Mouse (Mus musculus): Measurements from ENCODE around the gene Vmn1r180. TPM values are rescaled to one million over a fixed set of nuclear protein-coding genes. Genes with fewer than 3 reads are reported as not detected.
"Not testable (repeated sequence)": the region's sequence is repeated elsewhere in the genome, so short reads cannot be mapped to it uniquely, and the experiment has no call there.

Gene Vmn1r180
- not detected in 2 replicates for polyA plus RNA-seq (2014; fragmentation: Nextera tagmentation; extraction: Ambion mirVana)

GRCm38 (mm10) chr7:23950332-23950731 lies at the start of gene Vmn1r180:
Gene Vmn1r180, plus strand, starts transcription at chr7:23950632.
- ATAC-seq (ENCODE audit: low read depth), result no peak
- no peaks in the 10 kb centered on the region for H3K27me3 ChIP-seq (ENCODE audit: control insufficient read depth, insufficient read depth, low read length)
- H3K4me3 ChIP-seq (ENCODE audit: low read depth, low read length), result no peak within 1 kb of the TSS
- H3K27ac ChIP-seq (ENCODE audit: low read depth, low read length), result no peak within 1 kb of the TSS
- H3K9me3 ChIP-seq (ENCODE audit: control insufficient read depth, low read length), result no peaks in the 10 kb centered on the region
- no peaks in the 10 kb centered on the region for H3K4me1 ChIP-seq (ENCODE audit: control insufficient read depth, insufficient read depth, low read length)
- H3K9ac ChIP-seq (replicated peaks; ENCODE audit: low read depth, low read length), result no peak within 1 kb of the TSS
- no peak within 1 kb of the TSS for H3K4me2 ChIP-seq (ENCODE audit: low read depth, low read length)
- H3K36me3 ChIP-seq (ENCODE audit: control insufficient read depth, insufficient read depth, low read length), result no peaks in the 10 kb centered on the region

- H3K9ac ChIP-seq (replicated peaks; ENCODE audit: low read depth, low read length), result no peak within 1 kb of the TSS
- 0 out of 2 replicates have a peak, but pooled peaks cover 3% of the 10 kb centered on the region for H3K9me3 ChIP-seq (ENCODE audit: control insufficient read depth, low read length)
- no peaks in the 10 kb centered on the region for H3K27me3 ChIP-seq (ENCODE audit: control insufficient read depth, insufficient read depth, low read length)
- no peaks in the 10 kb centered on the region for H3K4me1 ChIP-seq (ENCODE audit: control insufficient read depth, insufficient read depth, low read length)
- no peak within 1 kb of the TSS for H3K4me2 ChIP-seq (ENCODE audit: low read depth, low read length)
- H3K4me3 ChIP-seq (ENCODE audit: low read depth, low read length), result no peak within 1 kb of the TSS
- ATAC-seq (ENCODE audit: low read depth), result no peak
- H3K36me3 ChIP-seq (ENCODE audit: control insufficient read depth, insufficient read depth, low read length), result no peaks in the 10 kb centered on the region
- 62% methylated on average over 2 of the region's 2 CpGs for WGBS
- H3K27ac ChIP-seq (ENCODE audit: low read depth, low read length), result no peak within 1 kb of the TSS
Measured at GRCm38 (mm10) chr7:23926678-23927077, 23.8 kb upstream of the Vmn1r180 start, which contains the start of gene Vmn1r179. Gene Vmn1r179, plus strand, starts transcription at chr7:23926978.

GRCm38 (mm10) chr7:23968044-23968443 lies 17.6 kb downstream of the Vmn1r180 start:
- H3K4me2 ChIP-seq (ENCODE audit: low read depth, low read length); H3K4me1 ChIP-seq (ENCODE audit: control insufficient read depth, insufficient read depth, low read length); ATAC-seq (ENCODE audit: low read depth); H3K4me3 ChIP-seq (ENCODE audit: low read depth, low read length); H3K9me3 ChIP-seq (ENCODE audit: control insufficient read depth, low read length); H3K27ac ChIP-seq (ENCODE audit: low read depth, low read length); H3K9ac ChIP-seq (replicated peaks; ENCODE audit: low read depth, low read length); H3K36me3 ChIP-seq (ENCODE audit: control insufficient read depth, insufficient read depth, low read length); H3K27me3 ChIP-seq (ENCODE audit: control insufficient read depth, insufficient read depth, low read length): not testable (repeated sequence)
- 65% methylated on average over 3 of the region's 3 CpGs for WGBS

- H3K4me1 ChIP-seq (ENCODE audit: control insufficient read depth, insufficient read depth, low read length); H3K9me3 ChIP-seq (ENCODE audit: control insufficient read depth, low read length); ATAC-seq (ENCODE audit: low read depth); H3K9ac ChIP-seq (replicated peaks; ENCODE audit: low read depth, low read length); H3K27ac ChIP-seq (ENCODE audit: low read depth, low read length); H3K27me3 ChIP-seq (ENCODE audit: control insufficient read depth, insufficient read depth, low read length); H3K4me3 ChIP-seq (ENCODE audit: low read depth, low read length); H3K4me2 ChIP-seq (ENCODE audit: low read depth, low read length); H3K36me3 ChIP-seq (ENCODE audit: control insufficient read depth, insufficient read depth, low read length): not testable (repeated sequence)
- 86% methylated on average over 9 of the region's 9 CpGs for WGBS
Measured at GRCm38 (mm10) chr7:23974315-23974714, 23.9 kb downstream of the Vmn1r180 start, which contains the start of gene Vmn1r181. Gene Vmn1r181, plus strand, starts transcription at chr7:23974615.

- H3K36me3 ChIP-seq (ENCODE audit: control insufficient read depth, insufficient read depth, low read length), result no peaks in the 10 kb centered on the region
- no peak within 1 kb of the TSS for H3K4me3 ChIP-seq (ENCODE audit: low read depth, low read length)
- H3K4me1 ChIP-seq (ENCODE audit: control insufficient read depth, insufficient read depth, low read length), result no peaks in the 10 kb centered on the region
- ATAC-seq (ENCODE audit: low read depth), result no peak
- H3K9ac ChIP-seq (replicated peaks; ENCODE audit: low read depth, low read length), result no peak within 1 kb of the TSS
- no peaks in the 10 kb centered on the region for H3K27me3 ChIP-seq (ENCODE audit: control insufficient read depth, insufficient read depth, low read length)
- H3K4me2 ChIP-seq (ENCODE audit: low read depth, low read length), result no peak within 1 kb of the TSS
- no peak within 1 kb of the TSS for H3K27ac ChIP-seq (ENCODE audit: low read depth, low read length)
- 71% methylated on average over 2 of the region's 2 CpGs for WGBS
- H3K9me3 ChIP-seq (ENCODE audit: control insufficient read depth, low read length), result 0 out of 2 replicates have a peak, but pooled peaks cover 4% of the 10 kb centered on the region
Measured at GRCm38 (mm10) chr7:24001391-24001790, 51.0 kb downstream of the Vmn1r180 start, which contains the start of gene V1rd19. Gene V1rd19, plus strand, starts transcription at chr7:24001691.

Other genes with a start within 250 kb of the Vmn1r180 start
- gene Vmn1r173, start 249.9 kb upstream of the Vmn1r180 start, polyA plus RNA-seq (2014; fragmentation: Nextera tagmentation; extraction: Ambion mirVana), result not detected in 2 replicates
- gene Vmn1r174, start 198.4 kb upstream of the Vmn1r180 start, polyA plus RNA-seq (2014; fragmentation: Nextera tagmentation; extraction: Ambion mirVana), result not detected in 2 replicates
- not detected in 2 replicates for gene Vmn1r175, start 140.0 kb upstream of the Vmn1r180 start, polyA plus RNA-seq (2014; fragmentation: Nextera tagmentation; extraction: Ambion mirVana)
- not detected in 2 replicates for gene Vmn1r176, start 113.3 kb upstream of the Vmn1r180 start, polyA plus RNA-seq (2014; fragmentation: Nextera tagmentation; extraction: Ambion mirVana)
- gene Vmn1r177, start 84.2 kb upstream of the Vmn1r180 start, polyA plus RNA-seq (2014; fragmentation: Nextera tagmentation; extraction: Ambion mirVana), result not detected in 2 replicates
- gene Vmn1r178, start 58.6 kb upstream of the Vmn1r180 start, polyA plus RNA-seq (2014; fragmentation: Nextera tagmentation; extraction: Ambion mirVana), result not detected in 2 replicates
- gene Vmn1r179, start 23.7 kb upstream of the Vmn1r180 start, polyA plus RNA-seq (2014; fragmentation: Nextera tagmentation; extraction: Ambion mirVana), result not detected in 2 replicates
- gene Vmn1r181, start 24.0 kb downstream of the Vmn1r180 start, polyA plus RNA-seq (2014; fragmentation: Nextera tagmentation; extraction: Ambion mirVana), result not detected in 2 replicates
- gene V1rd19, start 51.1 kb downstream of the Vmn1r180 start, polyA plus RNA-seq (2014; fragmentation: Nextera tagmentation; extraction: Ambion mirVana), result not detected in 2 replicates
- gene Vmn1r183, start 102.6 kb downstream of the Vmn1r180 start, polyA plus RNA-seq (2014; fragmentation: Nextera tagmentation; extraction: Ambion mirVana), result 0.01 TPM in 1 of 2 replicates, not detected in the other
- 38.6 and 41.8 TPM in 2 replicates for gene Zfp180, start 131.3 kb downstream of the Vmn1r180 start, polyA plus RNA-seq (2014; fragmentation: Nextera tagmentation; extraction: Ambion mirVana)
- gene Zfp112, start 161.7 kb downstream of the Vmn1r180 start, polyA plus RNA-seq (2014; fragmentation: Nextera tagmentation; extraction: Ambion mirVana), result 11.2 and 11.7 TPM in 2 replicates
- gene Zfp235, start 183.5 kb downstream of the Vmn1r180 start, polyA plus RNA-seq (2014; fragmentation: Nextera tagmentation; extraction: Ambion mirVana), result 27.8 and 32.4 TPM in 2 replicates
- gene Zfp114, start 224.4 kb downstream of the Vmn1r180 start, polyA plus RNA-seq (2014; fragmentation: Nextera tagmentation; extraction: Ambion mirVana), result 3.8 and 4.0 TPM in 2 replicates

Measured in neural tube, embryonic 14.5 days (tissue).